Mouse (Mus musculus) mesoderm, embryonic 11.5 days (tissue): Measurements from ENCODE around the gene Olfr522.

Experiments
- DNase-seq: peaks from one replicate; pipeline ENCODE4 v3.0.0-alpha.2; 2012; ENCODE audit warnings: low read depth, low spot score

Olfr522 gene

GRCm38 (mm10) chr7:140115583-140116328, 48.8 kb downstream of the Olfr522 start, which contains the start of gene Paox:
Gene Paox (plus strand): TSS chr7:140115799.
- DNase-seq = peak; percentile 56

DNA sequence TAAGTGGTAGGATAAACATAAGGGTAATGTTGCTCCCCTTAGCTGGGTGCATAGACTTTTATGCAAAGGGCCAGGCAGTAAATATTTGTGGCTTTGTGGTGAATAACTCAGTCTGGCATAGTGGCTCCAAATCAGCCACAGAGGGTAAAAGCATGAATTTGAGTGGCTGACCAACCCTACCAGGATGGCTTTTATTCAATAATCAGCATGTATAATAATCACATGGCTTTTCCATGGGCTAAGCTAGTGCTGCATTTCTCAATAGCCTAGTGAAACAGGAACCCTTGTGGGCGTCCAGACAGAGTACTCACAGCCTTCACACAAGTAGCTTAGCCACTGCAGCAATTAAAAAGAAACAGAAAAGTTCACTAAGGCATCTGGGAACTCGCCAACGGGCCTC, 52.6 kb downstream of the Olfr522 start:
- DNase-seq = no peak
